Mouse (Mus musculus) kidney, postnatal 0 days (tissue): Measurements from ENCODE around the gene Olfr1033. TPM values are rescaled to one million over a fixed set of nuclear protein-coding genes. Genes with fewer than 3 reads are reported as not detected.
"Not testable (repeated sequence)": the region's sequence is repeated elsewhere in the genome, so short reads cannot be mapped to it uniquely, and the experiment has no call there.

Experiments
- ATAC-seq: fragments of 200-750 bp; cut with Nextera tagmentation; replicated peaks from 2 replicates; pipeline ENCODE4 v1.8.0; 2017; ENCODE audit warnings: low read depth, moderate number of reproducible peaks, moderate TSS enrichment, moderate library complexity; ENCODE audit not compliant: low FRiP score
- DNase-seq: peaks from one replicate; pipeline ENCODE4 v3.0.0-alpha.2; 2016; ENCODE audit warnings: low spot score
- H3K27ac ChIP-seq: fragments of 300-500 bp; sonication (generic); 2 replicates; pipeline ENCODE4 v1.5.1; 2014; ENCODE audit warnings: mild to moderate bottlenecking
- H3K27me3 ChIP-seq: fragments of 300-500 bp; sonication (generic); 2 replicates; pipeline ENCODE4 v1.6.1; 2014; ENCODE audit warnings: low read length, mixed read lengths; ENCODE audit not compliant: insufficient read depth
- H3K36me3 ChIP-seq: fragments of 300-500 bp; sonication (generic); 2 replicates; pipeline ENCODE4 v1.6.1; 2014; ENCODE audit warnings: low read length, mixed read lengths; ENCODE audit not compliant: insufficient read depth
- H3K4me1 ChIP-seq: fragments of 300-500 bp; sonication (generic); replicated peaks from 2 replicates; pipeline ENCODE4 v1.6.1; 2014; ENCODE audit warnings: antibody characterized with exemption, low read length, mixed read lengths; ENCODE audit not compliant: insufficient read depth
- H3K4me2 ChIP-seq: fragments of 300-500 bp; sonication (generic); 2 replicates; pipeline ENCODE4 v1.6.1; 2014; ENCODE audit warnings: mild to moderate bottlenecking, low read length, moderate library complexity, mixed read lengths
- H3K4me3 ChIP-seq: fragments of 300-500 bp; sonication (generic); replicated peaks from 2 replicates; pipeline ENCODE4 v1.5.1; 2014; ENCODE audit warnings: low read depth, low read length
- H3K9ac ChIP-seq: fragments of 300-500 bp; sonication (generic); 2 replicates; pipeline ENCODE4 v1.6.1; 2014; ENCODE audit warnings: low read depth, low read length
- H3K9me3 ChIP-seq: fragments of 300-500 bp; sonication (generic); replicated peaks from 2 replicates; pipeline ENCODE4 v1.6.1; 2016; ENCODE audit warnings: low read length, inconsistent platforms, mixed read lengths
- CTCF ChIP-seq: IDR thresholded peaks from 2 replicates; pipeline ENCODE4 v1.5.1; 2016; ENCODE audit warnings: antibody characterized with exemption, low read depth, mild to moderate bottlenecking, moderate library complexity
- WGBS: fragments of 180-500 bp; shearing (Covaris S2); extraction: QIAGEN DNeasy Blood & Tissue Kit; methylation state at CpG from one replicate; pipeline ENCODE4 v1.1.7; 2014; 5-methylcytosine and 5-hydroxymethylcytosine counted together
- polyA plus RNA-seq: library from polyadenylated mRNA; unstranded; fragments of >200 nt; fragmentation: Nextera tagmentation; extraction: Ambion mirVana; gene quantifications from 2 replicates; pipeline ENCODE4 v1.2.1, GENCODE M21; 2015

Gene Olfr1033
- polyA plus RNA-seq, 1 experiment from 2014 or later = 5.0 TPM

DNA sequence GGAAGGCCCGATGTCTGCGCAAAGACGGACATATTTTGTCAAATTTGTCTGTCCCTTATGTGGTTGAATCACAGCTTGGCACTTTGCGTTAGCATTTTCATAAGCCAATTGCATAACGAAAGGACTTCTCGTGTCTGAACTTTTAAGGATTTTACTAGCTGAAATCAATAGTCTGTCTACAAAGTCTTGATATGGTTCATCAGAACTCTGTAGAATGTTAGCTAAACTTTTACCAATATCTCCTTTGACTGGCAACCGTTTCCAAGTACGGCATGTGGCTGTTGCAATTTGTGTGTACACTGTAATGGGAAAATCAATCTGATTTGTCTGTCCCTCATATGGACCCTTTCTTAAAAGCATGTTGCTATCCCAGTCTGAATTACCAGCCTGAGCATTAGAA, 49.8 kb downstream of the Olfr1033 start:
- no peak for TF ChIP-seq CTCF
- H3K9ac ChIP-seq = no peak overlapping the region
- H3K27ac ChIP-seq = no peak overlapping the region
- H3K4me2 ChIP-seq = no peak overlapping the region
- H3K4me3 ChIP-seq = no peak overlapping the region
- no peaks in the 10 kb centered on the region for H3K27me3 ChIP-seq
- H3K36me3 ChIP-seq = no peaks in the 10 kb centered on the region
- DNase-seq = no peak
- H3K9me3 ChIP-seq = no peaks in the 10 kb centered on the region
- 93% methylated on average over 8 of the region's 8 CpGs for WGBS
- H3K4me1 ChIP-seq = no peaks in the 10 kb centered on the region
- ATAC-seq = no peak

DNA sequence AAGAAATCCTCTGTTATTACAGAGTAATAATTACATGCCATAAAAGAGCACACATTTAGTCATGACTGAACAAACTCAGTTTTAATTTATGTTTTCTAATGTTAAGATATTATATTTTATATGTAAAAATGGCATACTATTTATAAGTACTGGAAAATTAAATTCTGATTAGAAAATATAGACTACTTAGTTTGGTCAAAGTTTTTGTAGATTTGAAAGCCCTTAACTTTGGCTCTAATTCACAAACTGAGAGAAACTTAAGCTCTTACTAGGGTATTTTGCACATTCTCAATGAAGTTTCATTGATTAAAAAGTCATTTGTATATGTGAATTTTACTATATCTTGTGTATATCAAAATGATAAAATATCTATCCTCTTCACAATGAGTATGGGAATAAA, 53.3 kb downstream of the Olfr1033 start, which contains the start of gene Olfr1036:
Olfr1036 (plus strand) TSS at position 301 of the 400 bp plus-strand sequence.
- H3K27me3 ChIP-seq, H3K4me2 ChIP-seq, H3K9me3 ChIP-seq, H3K9ac ChIP-seq, DNase-seq, H3K27ac ChIP-seq, H3K36me3 ChIP-seq, H3K4me3 ChIP-seq, H3K4me1 ChIP-seq, ATAC-seq: not testable (repeated sequence)

DNA sequence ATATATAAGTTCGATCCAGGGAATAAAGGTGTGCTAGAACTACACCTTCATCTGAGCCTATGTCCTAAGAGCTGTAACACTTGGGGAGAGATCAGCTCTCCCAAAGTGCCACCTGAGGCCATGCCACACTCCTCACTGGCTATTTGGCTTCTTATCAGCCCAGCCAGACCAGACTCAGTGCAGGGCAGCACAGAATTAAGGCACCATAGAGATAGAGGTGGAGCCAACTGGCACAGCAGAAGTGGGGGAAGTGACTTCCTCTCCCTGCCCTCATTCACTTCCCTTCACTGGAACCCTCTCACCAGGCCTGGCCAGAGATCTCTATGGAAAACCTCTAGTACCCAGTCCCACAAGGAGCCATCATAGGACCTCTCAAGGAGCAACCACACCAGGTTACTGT, 60.0 kb downstream of the Olfr1033 start:
- not testable (repeated sequence) for H3K9me3 ChIP-seq, DNase-seq, H3K27ac ChIP-seq, H3K4me1 ChIP-seq, H3K4me3 ChIP-seq, H3K36me3 ChIP-seq, H3K27me3 ChIP-seq, H3K9ac ChIP-seq, H3K4me2 ChIP-seq, ATAC-seq
- 85% methylated on average over 1 of the region's 1 CpGs for WGBS

DNA sequence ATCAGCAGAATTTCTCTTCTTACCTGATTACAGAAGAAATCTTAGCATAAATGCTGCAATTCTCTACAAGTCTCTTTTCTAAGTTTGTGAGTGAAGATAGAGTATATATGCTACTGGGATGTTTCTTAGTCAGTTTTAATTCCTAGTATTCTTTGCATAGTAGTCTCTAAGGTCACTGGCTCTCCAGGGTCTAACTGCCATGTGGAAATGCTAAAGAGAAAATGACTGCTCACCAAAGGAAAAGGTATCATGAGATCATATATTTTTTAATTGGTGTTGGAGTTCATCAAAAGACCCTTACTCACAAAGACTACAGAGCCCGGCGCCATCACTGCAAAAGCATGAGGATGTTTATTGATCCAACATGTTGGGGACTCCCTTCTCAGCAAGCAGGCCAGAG, 66.9 kb downstream of the Olfr1033 start, which contains the start of gene Olfr1037:
Olfr1037 (minus strand) TSS at position 101 of the 400 bp plus-strand sequence.
- 98% methylated on average over 2 of the region's 2 CpGs for WGBS
- no peak for DNase-seq
- H3K27ac ChIP-seq = no peak within 1 kb of the TSS
- no peaks in the 10 kb centered on the region for H3K36me3 ChIP-seq
- H3K4me2 ChIP-seq = no peak within 1 kb of the TSS
- no peaks in the 10 kb centered on the region for H3K27me3 ChIP-seq
- H3K4me3 ChIP-seq = no peak within 1 kb of the TSS
- ATAC-seq = no peak
- no peaks in the 10 kb centered on the region for H3K9me3 ChIP-seq
- H3K9ac ChIP-seq = no peak within 1 kb of the TSS
- no peaks in the 10 kb centered on the region for H3K4me1 ChIP-seq
- no peak for TF ChIP-seq CTCF

Other genes with a start within 250 kb of the Olfr1033 start
- not detected in 2 replicates for gene Olfr1014, start 247.9 kb upstream of the Olfr1033 start, polyA plus RNA-seq
- gene Olfr1015, start 238.6 kb upstream of the Olfr1033 start, polyA plus RNA-seq = not detected in 2 replicates
- not detected in 2 replicates for gene Olfr1016, start 218.1 kb upstream of the Olfr1033 start, polyA plus RNA-seq
- not detected in 2 replicates for gene Olfr1018, start 202.2 kb upstream of the Olfr1033 start, polyA plus RNA-seq
- not detected in 2 replicates for gene Olfr1019, start 175.2 kb upstream of the Olfr1033 start, polyA plus RNA-seq
- not detected in 2 replicates for gene Olfr1020, start 173.6 kb upstream of the Olfr1033 start, polyA plus RNA-seq
- not detected in 2 replicates for gene Olfr1022, start 152.0 kb upstream of the Olfr1033 start, polyA plus RNA-seq
- not detected in 2 replicates for gene Olfr1023, start 135.0 kb upstream of the Olfr1033 start, polyA plus RNA-seq
- gene Olfr1024, start 115.6 kb upstream of the Olfr1033 start, polyA plus RNA-seq = not detected in 2 replicates
- not detected in 2 replicates for gene Olfr1025-ps1, start 105.4 kb upstream of the Olfr1033 start, polyA plus RNA-seq
- not detected in 2 replicates for gene Olfr1026, start 99.1 kb upstream of the Olfr1033 start, polyA plus RNA-seq
- not detected in 2 replicates for gene Olfr1028, start 70.2 kb upstream of the Olfr1033 start, polyA plus RNA-seq
- not detected in 2 replicates for gene Olfr1029, start 46.7 kb upstream of the Olfr1033 start, polyA plus RNA-seq
- not detected in 2 replicates for gene Olfr1030, start 41.4 kb upstream of the Olfr1033 start, polyA plus RNA-seq
- gene Olfr1031, start 30.3 kb upstream of the Olfr1033 start, polyA plus RNA-seq = not detected in 2 replicates
- not detected in 2 replicates for gene Olfr1032, start 15.1 kb upstream of the Olfr1033 start, polyA plus RNA-seq
- 0.04 and 0.09 TPM in 2 replicates for gene Olfr1034, start 25.2 kb downstream of the Olfr1033 start, polyA plus RNA-seq
- not detected in 2 replicates for gene Olfr1036, start 53.4 kb downstream of the Olfr1033 start, polyA plus RNA-seq
- not detected in 2 replicates for gene Olfr1037, start 66.8 kb downstream of the Olfr1033 start, polyA plus RNA-seq
- gene Olfr1039, start 115.3 kb downstream of the Olfr1033 start, polyA plus RNA-seq = not detected in 2 replicates
- gene Olfr1040, start 126.1 kb downstream of the Olfr1033 start, polyA plus RNA-seq = not detected in 2 replicates
- not detected in 2 replicates for gene Olfr1042, start 141.2 kb downstream of the Olfr1033 start, polyA plus RNA-seq
- not detected in 2 replicates for gene Olfr1043, start 146.9 kb downstream of the Olfr1033 start, polyA plus RNA-seq
- not detected in 2 replicates for gene Olfr1044, start 157.2 kb downstream of the Olfr1033 start, polyA plus RNA-seq
- not detected in 2 replicates for gene Olfr52, start 165.1 kb downstream of the Olfr1033 start, polyA plus RNA-seq
- gene Olfr1045, start 182.4 kb downstream of the Olfr1033 start, polyA plus RNA-seq = not detected in 2 replicates
- not detected in 2 replicates for gene Olfr1046, start 198.7 kb downstream of the Olfr1033 start, polyA plus RNA-seq
- gene Olfr1047, start 210.8 kb downstream of the Olfr1033 start, polyA plus RNA-seq = not detected in 2 replicates
- not detected in 2 replicates for gene Olfr1048, start 219.7 kb downstream of the Olfr1033 start, polyA plus RNA-seq
- not detected in 2 replicates for gene Olfr1049, start 237.7 kb downstream of the Olfr1033 start, polyA plus RNA-seq